Mouse (Mus musculus): ENCODE results near the gene Xcr1.

Xcr1 gene

DNA sequence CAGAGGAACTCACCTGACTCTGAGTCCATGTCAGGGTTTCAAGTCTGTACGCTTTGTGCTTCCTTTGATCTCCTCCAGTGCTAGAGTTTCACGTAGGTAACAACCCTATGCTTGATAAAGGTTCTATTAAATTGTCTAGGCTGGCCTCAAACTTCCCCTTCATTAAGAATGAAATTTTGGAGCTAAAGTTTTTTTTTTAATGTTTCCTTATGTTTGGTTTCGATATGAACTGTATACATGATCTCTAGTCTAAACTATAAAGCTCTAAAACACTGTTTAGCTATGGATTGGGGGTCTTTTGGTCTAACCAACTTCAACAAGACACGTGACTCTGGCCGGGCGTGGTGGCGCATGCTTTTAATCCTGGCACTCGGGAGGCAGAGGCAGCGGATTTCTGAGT, at the start of gene Xcr1:
Gene Xcr1, minus strand, starts transcription at position 101 of the 400 bp plus-strand sequence.
- no peak for DNase-seq

DNA sequence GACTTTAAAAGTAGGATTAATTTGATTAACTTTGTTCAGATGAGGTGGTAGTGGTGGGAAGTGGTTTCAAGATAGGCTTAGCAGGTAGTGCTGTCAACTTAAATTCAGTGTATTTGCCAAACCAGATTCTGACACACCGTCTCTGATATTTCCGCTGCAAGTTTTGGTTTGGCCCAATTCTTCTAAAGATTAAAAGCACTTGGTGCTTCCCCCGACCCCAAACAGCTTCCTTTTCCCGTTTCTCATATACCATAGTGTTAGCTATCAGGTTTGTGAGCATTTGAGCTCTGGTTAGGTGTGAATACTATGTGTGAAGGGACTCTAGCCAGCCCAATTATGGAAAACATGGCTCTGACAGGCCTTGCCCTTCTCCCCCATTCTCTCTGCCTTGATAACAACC, 10.2 kb upstream of the Xcr1 start:
- DNase-seq, result no peak

DNA sequence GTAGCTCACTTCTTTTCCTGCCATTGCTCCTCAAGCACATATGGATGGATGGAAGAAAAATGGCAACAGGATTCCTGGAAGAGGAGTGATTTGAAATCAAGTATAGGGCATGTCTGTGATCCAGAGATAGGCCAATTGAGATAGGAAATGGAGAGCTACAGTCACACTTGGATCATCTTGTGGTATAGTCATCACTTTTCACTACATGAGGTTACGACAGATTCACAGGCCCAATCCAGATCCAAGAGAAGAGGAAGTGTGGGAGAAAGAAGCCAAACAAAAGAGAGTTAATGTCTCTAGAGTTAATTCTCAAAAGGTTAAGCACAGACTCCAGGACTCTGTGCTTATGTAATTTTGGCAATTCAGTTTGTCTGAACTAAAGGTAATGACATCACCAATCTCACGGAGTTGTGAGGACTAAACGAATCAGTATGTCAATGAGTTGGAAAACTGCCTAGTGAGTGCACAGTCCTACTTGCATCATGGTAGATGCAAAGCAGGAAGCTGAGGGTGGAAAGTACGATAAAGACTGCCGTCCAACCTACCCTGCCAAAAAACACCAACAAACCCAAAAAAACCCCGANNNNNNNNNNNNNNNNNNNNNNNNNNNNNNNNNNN, 7.4 kb upstream of the Xcr1 start:
- no peak for DNase-seq

DNA sequence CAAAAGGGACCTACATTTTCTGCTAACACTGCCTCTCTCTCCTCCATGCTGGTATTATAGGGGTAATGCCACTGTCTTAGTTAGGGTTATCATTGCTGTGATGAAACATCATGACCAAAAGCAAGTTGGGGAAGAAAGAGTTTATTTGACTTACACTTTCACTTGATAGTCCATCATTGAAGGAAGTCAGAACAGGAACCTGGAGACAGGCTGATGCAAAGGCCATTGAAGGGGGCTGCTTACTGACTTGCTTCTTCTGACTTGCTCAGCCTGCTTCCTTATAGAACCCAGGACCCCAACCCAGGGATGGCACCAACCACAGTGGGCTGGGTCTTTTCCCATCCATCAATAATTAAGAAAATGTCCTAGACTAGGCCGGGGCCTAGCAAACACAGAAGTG, 1.8 kb upstream of the Xcr1 start:
- no peak for DNase-seq

DNA sequence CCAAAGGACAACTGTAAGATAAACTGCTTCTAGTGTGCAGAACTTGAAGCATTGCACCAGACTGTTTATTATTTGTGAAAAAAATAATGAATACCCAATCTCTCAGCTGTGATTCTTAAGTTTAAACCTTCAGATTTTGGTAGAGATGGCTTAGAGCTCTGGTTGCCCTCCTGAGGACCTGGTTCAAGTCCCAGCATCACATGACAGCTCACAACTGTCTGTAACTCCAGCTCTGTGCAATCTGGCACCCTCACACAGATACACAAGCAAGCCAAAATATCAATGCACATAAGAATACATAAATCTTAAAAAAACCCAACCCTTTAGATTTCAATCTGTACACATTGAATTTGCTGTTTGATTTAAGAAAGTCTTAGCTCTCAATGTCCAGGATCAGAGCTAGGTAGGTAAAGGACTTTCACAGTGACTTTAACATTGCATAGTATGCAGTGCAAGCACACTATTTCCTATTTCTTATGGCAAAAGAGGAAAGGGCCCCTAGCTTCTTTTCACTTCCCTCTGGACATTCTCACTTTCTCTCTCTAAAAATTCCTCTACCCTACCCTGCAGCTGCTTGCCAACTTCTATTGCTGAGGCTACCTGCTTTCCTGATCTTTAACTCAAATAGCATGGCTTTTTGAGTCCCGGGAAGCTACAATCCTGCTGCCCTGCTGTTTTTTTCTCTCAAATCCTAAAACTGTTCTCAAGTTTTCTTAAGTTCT, 1.2 kb upstream of the Xcr1 start:
- DNase-seq, result no peak

DNA sequence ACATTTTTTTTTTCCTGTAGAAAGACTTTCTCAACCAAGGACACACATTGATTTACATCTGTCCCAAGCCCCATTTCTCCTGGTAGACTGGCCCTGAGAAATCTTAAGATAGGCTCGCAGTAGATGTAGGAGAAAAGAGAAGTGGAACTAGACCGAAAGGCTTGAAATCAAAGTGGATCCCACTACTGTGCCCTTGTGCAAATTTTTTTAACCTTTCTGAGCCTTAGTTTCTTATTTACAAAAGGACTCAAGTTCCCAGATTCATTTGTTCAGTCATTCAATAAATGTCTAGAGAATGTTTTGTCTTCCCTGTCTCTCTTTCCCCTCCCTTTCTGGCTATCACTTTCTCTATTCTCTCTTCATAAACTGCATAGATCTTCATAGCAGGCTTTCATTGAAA, 5.0 kb downstream of the Xcr1 start:
- DNase-seq, result no peak

DNA sequence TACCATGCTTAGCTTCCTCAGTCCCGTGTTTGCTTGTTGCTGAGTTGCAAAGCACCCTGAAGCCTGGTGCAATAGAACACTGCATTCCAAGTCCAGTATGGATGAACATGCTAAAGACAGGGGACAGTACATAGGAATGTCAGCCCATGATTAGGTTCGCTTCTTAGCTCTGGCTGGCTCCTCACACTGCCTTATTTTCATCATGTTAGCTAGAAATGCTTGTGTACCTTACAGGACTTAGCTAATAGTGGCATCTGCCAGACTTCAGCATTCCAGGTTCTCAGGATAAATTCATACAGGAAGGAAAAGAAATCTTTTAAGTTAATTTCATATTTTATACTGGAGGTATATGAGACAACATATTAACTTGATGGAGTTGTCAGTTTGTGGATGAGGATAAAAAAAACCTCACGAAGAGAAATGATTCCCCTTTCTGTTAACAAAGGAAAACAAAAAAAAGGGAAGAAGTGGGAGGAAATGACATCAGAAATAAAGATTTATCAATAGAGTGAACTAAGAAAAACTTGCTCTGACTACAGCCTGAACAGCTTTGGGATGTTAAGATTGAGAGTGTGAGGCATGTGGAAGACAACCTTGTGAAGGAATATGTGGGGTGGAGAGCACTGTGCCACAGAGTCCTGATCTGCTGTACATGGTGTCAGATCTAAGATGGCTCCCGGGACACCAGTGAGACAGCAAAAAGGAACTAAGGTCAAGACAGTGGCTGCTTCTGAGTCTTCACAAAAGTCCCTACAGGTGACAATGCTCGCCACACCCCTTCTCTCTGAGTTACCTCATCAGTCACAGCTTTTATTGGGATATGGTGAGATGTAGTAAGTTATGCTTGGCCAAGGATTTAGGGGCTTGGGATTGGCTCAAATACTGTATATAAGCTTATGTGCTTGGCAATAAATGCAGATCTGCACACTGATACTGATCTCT, 9.1 kb downstream of the Xcr1 start:
- DNase-seq, result no peak

DNA sequence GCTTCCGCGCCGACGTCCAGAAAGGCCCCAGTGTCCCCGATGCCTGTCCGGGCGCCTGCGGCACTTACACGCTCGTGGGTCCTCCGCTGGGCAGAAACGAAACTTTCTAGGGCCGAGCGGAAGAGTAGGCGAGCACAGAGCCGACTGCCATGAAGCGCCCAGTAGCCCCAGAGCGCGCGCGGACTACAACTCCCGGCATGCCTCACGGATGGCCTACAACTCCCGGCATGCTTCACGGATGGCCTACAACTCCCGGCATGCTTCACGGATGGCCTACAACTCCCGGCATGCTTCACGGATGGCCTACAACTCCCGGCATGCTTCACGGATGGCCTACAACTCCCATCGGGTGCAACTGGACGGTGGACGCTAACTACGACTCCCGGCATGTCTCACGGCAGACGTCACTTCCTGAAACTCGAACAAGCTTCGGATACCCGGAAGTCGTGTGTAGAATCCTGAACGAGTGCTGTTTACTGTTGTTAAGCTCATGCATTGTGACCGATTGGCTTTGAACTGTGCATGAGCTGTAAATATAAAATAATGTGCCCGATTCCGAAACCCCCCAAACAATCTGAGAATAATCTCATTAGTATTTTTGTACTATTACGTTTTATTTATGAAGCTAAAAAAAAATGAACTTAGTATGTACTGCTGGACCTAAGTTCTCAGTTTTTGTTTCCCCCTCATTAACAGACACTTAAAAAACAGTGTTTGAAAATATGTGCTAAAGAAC, 9.9 kb downstream of the Xcr1 start, which contains the start of gene Fyco1:
Gene Fyco1, minus strand, starts transcription at position 187 of the 736 bp plus-strand sequence.
- peak; percentile 98 to 99 for DNase-seq

DNA sequence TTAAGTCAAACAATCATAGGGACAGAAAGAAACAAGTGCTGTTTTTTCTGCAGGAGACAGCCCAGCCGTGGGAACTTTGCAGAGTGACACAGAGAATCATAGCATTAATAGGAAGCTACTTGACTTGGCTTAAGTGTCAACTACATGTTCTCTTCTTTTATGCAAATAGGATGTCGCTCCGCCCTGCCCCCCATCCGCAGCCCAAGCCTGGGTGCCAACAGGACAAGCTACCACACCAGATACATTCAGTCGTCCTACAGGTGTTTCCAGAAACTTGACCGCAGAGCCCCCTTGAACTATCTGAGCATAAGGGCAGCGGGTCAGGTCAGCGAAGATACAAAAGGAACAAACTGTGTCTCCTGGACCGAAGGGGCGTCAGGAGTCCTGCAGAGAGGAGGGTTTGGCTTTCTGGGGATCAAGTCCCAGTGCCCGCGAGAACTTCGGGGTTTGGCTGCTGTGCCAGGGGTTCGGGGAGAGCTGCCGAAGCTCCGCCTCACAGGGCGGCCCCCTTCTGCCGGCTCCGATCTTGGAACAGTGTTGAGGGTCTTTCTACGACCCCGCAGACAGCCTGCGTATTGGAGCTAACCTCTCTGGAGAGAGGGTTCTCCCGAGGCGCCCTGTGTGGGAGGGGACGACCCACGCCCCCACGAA, 10.6 kb downstream of the Xcr1 start:
- DNase-seq, result peak; percentile 71 to 79

DNA sequence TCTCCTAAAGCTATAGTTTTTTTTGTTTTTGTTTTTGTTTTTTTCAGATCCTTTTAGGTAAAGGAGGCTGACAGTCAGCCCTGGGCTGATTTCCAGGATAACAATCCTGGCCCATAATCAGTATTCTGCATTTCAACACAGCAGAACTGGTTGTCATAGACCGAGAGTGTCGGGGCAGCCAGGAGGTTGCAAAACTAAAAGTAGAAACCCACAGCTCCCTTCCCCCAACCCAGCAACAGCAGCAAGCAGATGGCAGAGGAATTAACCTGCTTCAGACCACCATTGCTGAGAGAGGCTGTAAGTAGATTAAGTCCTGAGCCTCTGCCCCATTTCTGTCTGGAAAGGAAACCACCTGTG, 11.1 kb downstream of the Xcr1 start:
- DNase-seq, result peak; percentile 56 to 70

DNA sequence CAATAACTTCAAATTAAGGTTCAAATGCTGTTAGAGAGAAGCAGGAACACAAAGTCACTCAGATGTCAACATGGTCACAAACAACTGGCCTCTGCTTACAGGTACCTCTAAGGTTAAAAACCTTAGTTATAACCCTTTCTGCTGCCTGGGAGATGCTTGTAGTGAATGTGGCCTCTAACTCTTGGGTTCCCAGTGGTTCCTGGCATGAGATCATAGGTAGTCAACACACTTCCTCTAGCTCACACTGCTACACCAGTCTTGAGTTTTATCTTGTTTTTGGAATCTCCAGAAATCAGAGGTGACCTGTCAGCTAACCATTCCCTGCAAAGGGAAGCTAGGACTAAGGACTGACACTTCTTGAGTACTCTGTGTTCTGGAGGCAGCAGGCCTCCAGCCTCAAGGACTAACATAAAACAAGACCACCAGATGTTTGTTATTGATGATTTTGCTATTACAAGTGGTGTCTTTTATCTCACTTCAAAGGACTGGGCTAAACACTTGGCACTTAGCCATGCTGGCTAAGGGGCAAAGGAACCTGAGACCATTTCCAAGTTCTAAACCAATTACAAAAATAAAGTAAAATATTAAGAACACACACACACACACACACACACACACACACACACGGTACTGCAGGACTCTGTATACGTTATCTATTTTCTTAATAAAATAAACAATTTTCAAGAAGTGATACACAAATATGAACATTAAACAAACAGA, 11.7 kb downstream of the Xcr1 start:
- DNase-seq, result no peak

DNA sequence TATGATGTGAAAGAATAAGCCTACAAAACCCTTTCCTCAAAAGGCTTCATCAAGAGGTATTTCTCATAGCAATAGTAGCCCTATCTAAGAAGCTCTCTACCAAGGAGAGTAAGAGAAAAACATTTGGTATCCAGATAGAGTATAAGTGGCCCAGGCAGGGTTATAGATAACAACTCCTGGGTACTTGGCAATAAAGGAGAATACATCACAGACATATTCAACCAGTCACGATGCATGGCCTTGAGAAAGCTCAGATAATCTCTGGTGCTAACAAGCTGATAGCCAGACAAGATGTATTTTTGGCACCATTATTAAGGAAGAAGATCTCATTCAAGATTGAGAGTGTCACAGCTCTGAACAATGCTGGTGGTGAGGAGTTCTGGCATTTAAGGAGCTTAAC, 15.3 kb downstream of the Xcr1 start:
- DNase-seq, result no peak

DNA sequence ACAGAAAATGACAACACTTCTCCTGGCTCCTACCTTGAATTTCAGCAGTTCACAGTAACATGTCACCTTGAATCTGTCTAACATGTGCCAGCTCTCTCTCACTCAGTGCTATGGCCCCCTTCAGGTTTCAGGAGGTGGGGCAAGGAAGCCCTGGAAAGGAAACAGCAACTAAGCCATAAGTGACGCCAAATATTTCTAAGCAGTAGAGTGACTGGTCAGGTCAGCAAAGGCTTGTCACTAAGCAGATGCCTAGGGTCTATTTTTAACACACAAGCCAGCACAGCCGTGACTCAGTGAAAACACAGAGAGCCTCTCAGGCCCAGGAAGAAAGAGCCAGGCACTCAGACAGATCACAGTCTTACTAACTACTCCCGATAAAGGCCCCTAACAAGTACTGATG, 16.7 kb downstream of the Xcr1 start:
- DNase-seq, result peak in 1 of 2 experiments; percentile 38

DNA sequence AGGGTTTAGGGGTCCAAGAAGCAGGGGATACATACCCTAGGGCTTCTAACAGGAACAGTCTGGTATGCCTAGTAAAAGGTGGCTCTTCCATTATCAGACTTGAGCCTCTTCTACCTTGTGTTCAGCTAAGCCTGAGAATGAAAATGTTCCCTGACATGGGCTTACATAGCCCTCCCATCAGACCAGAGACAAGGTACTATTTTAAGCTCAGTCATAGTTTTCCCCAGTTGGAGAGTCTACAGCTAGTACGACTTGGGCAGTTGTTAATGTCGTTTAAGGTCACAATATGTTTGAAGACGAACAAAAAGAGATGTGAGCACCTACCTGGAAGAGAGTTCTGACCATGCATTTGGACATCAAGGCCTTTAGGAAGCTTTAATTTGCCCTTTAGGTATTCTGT, 17.4 kb downstream of the Xcr1 start:
- no peak for DNase-seq

DNA sequence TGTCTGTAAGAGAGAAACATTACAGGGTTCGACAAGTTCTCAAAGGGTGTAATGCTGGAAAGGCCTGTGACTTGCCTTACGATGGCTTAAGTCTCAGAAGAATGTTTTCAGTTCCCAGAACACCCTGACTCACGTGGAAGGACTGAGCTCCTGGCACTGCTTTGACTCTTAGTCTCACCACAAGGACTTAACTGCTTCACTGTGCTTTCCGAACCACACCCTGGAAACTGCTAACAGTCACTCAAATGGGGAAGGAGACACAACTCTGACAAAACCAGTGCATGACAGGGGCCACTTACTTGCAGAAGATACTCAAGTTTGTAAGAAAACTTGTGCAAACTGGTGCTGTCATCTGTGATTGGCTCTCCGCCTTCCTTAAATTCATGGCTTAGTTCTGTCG, 21.6 kb downstream of the Xcr1 start:
- peak; percentile 39 to 46 for DNase-seq

DNA sequence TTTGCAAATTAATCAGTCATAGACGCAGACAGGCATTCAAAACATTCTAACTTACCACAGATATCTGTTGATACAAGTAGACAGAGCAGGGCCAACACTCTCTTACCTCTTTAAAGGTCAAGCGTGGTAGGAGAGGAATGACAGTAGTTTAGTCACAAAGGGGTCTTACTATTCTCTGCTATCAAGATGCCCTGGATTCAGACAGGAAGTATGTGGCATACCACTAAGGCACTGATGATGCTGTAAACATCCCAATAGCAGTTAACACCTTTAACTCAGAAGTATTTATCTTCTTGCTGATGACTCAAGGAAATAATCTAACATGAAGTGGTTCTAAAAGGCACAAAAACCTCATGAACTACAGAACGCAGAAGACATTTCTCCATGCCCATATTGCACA, 26.0 kb downstream of the Xcr1 start:
- DNase-seq, result no peak

DNA sequence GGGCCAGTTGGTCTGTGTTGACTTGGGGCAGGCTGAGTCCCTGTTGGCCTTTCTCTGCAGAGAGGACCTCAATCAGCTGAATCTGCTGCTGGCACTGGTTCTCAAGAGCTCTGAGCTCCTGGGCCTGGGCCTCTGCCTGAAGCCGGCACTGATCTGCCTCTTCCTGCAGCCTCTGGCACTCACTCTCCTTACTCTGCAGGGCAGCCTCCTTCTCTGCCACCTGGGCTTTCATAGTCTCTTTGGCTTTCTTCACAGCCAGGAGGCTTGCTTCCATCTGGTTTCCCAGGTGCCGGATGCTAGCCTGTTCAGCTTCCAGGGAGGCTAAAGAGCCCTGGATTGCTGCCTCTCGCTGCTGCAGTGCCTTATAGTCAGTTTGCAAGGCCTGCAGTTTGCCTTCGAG, 32.9 kb downstream of the Xcr1 start:
- DNase-seq, result no peak

DNA sequence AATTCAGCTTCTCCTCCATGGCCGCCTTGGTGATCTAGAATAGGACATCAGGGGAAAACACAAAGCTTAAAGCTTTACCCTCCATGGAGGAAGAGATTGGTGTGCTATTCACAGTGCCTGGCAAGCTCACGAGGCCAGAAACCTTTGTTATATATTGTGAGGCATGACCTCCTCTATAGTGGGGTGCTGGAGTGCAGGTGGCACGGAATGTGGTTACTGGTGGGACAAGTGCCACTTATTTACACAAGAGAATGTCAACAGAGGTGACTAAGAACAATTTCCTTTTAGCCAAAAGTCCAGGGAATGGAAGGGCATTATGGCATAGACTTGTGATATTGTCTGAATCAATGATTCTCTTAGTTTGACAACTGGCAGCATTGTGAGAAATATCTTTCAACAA, 35.2 kb downstream of the Xcr1 start:
- peak; percentile 54 to 60 for DNase-seq

DNA sequence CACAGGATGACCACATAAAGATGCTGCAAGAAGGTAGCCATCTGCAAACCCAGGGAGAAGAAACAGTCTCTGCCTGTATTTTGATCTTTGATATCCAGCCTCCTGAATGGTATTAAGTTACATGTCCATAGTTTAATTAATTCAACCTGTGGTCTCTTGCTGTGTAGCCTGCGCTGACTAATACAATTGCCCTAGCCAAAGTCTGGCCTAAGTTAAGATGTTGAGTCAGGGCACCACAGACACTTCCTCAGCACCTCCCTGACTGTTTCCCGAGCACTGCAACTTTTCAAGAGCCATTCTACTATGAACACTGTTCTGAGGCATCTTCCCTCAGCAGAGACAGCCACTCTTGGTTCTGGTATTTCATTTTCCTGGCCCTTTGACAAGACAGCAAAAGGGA, 43.2 kb downstream of the Xcr1 start:
- DNase-seq, result no peak

DNA sequence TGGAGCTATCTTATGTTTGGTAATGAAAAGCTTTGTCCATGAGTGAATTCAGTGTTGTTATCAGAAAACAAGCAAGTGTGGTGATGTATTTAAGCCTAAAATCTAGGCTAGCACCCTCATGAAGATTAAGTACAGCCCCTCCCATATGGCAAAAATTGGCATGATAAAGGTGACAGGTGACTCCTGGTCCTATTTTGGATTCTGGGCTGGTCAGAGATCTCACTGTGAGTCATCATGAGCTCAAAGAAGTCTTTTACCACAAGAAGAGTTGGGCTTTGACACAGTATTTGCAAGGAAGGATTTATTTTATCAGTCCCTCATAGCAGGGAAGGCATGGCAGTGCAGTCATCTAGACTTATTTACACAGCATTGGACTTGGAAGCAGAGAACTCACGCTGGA, 45.8 kb downstream of the Xcr1 start:
- DNase-seq, result no peak

DNA sequence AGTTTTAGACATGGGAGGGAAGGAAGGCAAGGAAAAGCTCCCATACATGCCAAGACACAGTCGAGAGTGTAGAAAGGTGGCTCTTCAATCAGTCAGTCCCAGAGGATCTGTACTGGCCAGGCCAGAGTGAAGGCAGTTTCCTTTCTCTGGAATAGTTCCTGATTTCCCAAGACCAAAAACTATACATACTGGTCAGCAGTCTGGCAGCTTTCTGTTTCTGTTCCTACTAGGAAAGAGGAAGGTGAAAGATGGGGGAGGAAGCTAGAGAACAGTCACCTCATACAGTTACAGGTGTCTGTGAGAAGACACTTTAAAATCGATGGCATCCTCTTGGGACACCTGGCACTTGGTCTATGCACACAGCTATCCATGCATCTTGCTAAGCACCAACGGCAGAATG, 46.4 kb downstream of the Xcr1 start:
- DNase-seq, result no peak

DNA sequence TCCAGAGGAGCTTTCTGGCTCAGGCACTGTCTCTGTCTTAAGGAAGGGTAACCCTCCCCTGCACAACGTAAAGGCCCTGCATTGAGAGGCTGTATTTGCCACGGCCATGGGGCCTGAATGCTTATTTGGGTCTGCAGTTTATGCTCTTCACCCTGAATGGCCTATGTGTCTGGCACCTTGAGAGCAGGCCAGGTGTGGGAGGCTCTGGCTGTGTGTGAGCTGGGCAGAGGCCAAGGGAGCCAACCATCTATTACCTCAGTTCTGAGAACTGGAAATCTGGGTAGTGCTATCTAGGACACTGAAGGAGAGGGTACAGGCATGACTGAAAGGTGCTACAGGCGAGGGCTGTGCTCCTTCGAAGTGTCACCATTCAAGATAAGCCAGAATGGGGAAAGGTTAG, 47.0 kb downstream of the Xcr1 start:
- no peak for DNase-seq
